Mouse (Mus musculus) embryonic facial prominence, embryonic 10.5 days (tissue): ENCODE measurements around the gene Sorbs2. TPM values are rescaled to one million over a fixed set of nuclear protein-coding genes. Genes with fewer than 3 reads are reported as not detected.

Experiments
- DNase-seq: peaks from one replicate; pipeline ENCODE4 v3.0.0-alpha.2; 2017; ENCODE audit warnings: low spot score
- H3K27ac ChIP-seq: fragments of 300-500 bp; sonication (generic); replicated peaks from 2 replicates; pipeline ENCODE4 v1.5.1; 2016; ENCODE audit warnings: mild to moderate bottlenecking
- H3K27me3 ChIP-seq: fragments of 300-500 bp; sonication (generic); replicated peaks from 2 replicates; pipeline ENCODE4 v1.6.1; 2016; ENCODE audit warnings: low read depth, mild to moderate bottlenecking; ENCODE audit not compliant: poor library complexity, severe bottlenecking
- H3K36me3 ChIP-seq: fragments of 300-500 bp; sonication (generic); replicated peaks from 2 replicates; pipeline ENCODE4 v1.6.1; 2016; ENCODE audit warnings: mild to moderate bottlenecking, moderate library complexity
- H3K4me1 ChIP-seq: fragments of 300-500 bp; sonication (generic); 2 replicates; pipeline ENCODE4 v1.6.1; 2016
- H3K4me3 ChIP-seq: fragments of 300-500 bp; sonication (generic); 2 replicates; pipeline ENCODE4 v1.5.1; 2016; ENCODE audit warnings: mild to moderate bottlenecking, moderate library complexity
- H3K9me3 ChIP-seq: fragments of 300-500 bp; sonication (generic); 2 replicates; pipeline ENCODE4 v1.6.1; 2016; ENCODE audit warnings: mild to moderate bottlenecking
- WGBS: fragments of 180-500 bp; shearing (Covaris S2); methylation state at CpG from one replicate; pipeline ENCODE4 v1.1.7; 2016; 5-methylcytosine and 5-hydroxymethylcytosine counted together
- polyA plus RNA-seq: library from polyadenylated mRNA; unstranded; fragments of >200 nt; fragmentation: Nextera tagmentation; extraction: Ambion mirVana; gene quantifications from 2 replicates; pipeline ENCODE4 v1.2.1, GENCODE M21; 2016

Gene Sorbs2
- polyA plus RNA-seq, 1 experiment from 2014 or later = 25.2 TPM

DNA sequence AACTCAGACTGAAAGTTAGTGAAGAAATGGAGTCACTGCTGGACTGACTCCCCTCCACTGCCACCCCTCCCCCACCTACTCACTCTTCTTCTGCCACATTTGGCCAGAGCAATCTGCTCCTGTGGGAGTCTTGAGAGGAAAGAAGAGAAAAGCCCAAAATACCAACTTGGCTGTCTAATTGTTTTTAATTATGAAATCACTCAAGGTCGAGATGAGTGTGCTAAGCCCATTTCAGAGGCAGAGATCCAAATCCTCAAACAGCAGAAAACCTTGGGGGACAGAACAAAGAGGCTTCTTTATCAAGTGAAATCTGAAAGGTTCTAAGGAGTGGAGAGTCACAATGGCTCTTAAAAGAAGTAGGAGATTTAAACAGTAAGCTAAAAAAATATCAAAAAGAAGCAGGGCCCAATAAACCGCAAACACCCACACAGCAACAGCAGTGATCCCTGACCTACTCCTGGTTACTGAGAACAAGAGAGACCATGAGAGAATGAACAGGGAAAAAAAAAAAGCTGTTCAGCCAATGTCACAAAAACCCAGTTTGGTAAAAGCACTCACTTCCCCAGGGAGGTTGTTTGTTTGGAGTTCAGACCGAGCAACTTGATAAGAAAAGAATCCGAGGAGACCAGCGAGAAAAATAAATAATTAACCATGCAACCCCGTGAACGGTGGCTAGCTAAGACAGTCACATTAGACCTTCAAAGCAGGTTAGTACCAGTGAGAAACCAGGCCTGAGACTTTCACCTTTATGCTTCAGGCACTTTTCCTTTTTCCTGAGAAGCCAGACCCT lies 103.0 kb downstream of the Sorbs2 start:
- Histone ChIP-seq H3K27me3 (no peaks in the 10 kb centered on the region), H3K27ac (no peak overlapping the region), H3K4me1 (peaks cover 24% of the 10 kb centered on the region), H3K9me3 (no peaks in the 10 kb centered on the region), H3K4me3 (no peak overlapping the region), H3K36me3 (no peaks in the 10 kb centered on the region)
- no peak for DNase-seq
- 35% methylated on average over 7 of the region's 7 CpGs for WGBS

DNA sequence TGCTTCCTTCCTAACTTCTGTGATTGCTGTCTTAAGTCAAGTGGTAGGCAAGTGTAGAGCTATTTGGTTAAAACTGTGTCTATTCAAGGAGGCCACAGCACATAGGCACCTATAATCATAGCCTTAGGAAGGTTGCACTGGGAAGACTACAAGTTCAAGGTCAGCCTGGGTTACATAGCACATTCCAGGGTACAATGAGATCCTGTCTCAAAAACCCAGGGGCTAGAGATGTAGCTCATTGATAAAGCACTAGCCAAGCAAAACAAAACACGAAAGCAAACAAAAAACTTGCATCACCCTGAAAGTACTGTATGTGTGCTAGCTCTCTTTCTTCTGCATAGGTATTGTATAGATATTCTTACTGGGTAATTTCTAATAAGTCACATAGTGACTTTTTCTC lies 103.7 kb downstream of the Sorbs2 start:
- peaks cover 25% of the 10 kb centered on the region for H3K4me1 ChIP-seq
- H3K27me3 ChIP-seq = no peaks in the 10 kb centered on the region
- H3K36me3 ChIP-seq = no peaks in the 10 kb centered on the region
- 69% methylated on average over 1 of the region's 1 CpGs for WGBS
- DNase-seq = no peak
- no peak overlapping the region for H3K4me3 ChIP-seq
- no peaks in the 10 kb centered on the region for H3K9me3 ChIP-seq
- no peak overlapping the region for H3K27ac ChIP-seq

DNA sequence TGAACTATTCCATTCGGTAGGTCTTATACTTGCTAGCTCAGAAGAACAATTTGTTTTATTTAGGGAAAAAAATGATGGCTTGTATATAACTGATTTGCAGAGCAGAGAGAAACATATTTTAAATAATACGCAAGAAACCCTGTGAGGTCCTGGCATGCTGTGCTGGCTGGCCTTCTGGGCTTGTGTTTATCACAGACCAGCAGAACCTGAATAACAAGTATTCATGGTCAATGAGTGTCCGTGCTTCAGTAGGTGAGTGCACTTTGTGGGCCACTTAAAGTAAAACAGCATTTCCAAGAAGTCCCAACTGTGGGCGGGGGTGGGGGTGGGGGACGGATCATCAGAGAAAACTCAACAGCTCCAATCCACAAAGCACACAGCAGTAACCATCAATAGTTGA lies 107.0 kb downstream of the Sorbs2 start:
- WGBS = 39% methylated on average over 5 of the region's 5 CpGs

DNA sequence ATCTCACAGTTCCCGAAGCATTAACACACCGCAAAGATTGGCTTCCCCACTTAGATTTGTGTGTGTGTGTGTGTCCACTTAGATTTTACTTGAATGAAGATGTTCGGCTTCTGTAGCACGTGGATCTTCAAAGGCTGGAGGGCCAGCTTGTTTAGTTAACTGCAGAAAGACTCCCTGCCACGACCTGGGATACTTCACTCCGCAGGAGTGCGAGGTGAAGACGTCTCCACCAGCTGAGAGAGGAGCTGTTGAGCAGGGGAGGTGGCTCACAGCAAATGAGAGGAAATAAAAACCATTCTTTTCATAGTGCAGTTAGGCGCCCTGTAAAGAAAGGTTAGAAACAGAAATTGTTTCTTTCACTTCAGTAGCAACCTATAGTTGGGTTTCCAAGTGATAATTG lies 107.5 kb downstream of the Sorbs2 start:
- Histone ChIP-seq H3K27me3 (no peaks in the 10 kb centered on the region), H3K4me3 (no peak overlapping the region), H3K9me3 (no peaks in the 10 kb centered on the region), H3K4me1 (peaks cover 24% of the 10 kb centered on the region), H3K27ac (no peak overlapping the region), H3K36me3 (no peaks in the 10 kb centered on the region)
- 12% methylated on average over 9 of the region's 9 CpGs for WGBS
- DNase-seq = no peak

More for the DNA sequence above, 107.0 kb downstream of the Sorbs2 start:
- H3K36me3 ChIP-seq = no peaks in the 10 kb centered on the region
- no peak overlapping the region for H3K27ac ChIP-seq
- H3K27me3 ChIP-seq = no peaks in the 10 kb centered on the region
- no peak for DNase-seq
- H3K4me1 ChIP-seq = peaks cover 25% of the 10 kb centered on the region
- H3K9me3 ChIP-seq = no peaks in the 10 kb centered on the region
- H3K4me3 ChIP-seq = no peak overlapping the region

DNA sequence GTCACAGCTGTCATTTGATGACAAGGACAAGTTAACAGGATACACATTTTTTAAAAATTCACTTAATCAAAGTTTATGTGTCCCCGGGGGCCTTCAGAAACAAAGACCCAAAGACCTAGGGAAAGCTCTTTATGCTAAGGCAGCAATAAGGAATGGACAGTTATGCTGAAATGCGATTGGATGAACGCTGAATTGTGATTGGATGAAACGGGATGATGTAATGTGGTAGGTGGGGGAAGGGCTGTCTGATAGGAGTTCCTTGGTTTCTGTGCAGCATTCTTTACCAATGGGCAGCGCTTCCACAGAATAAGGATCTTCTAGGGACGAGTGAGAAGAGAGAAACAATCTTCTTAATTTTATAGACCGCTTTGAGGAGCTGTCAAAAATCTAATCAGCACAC lies 108.0 kb downstream of the Sorbs2 start:
- no peaks in the 10 kb centered on the region for H3K36me3 ChIP-seq
- H3K4me3 ChIP-seq = no peak overlapping the region
- DNase-seq = peak; percentile 31
- H3K27ac ChIP-seq = no peak overlapping the region
- no peaks in the 10 kb centered on the region for H3K9me3 ChIP-seq
- no peaks in the 10 kb centered on the region for H3K27me3 ChIP-seq
- 45% methylated on average over 7 of the region's 7 CpGs for WGBS
- H3K4me1 ChIP-seq = peaks cover 19% of the 10 kb centered on the region

DNA sequence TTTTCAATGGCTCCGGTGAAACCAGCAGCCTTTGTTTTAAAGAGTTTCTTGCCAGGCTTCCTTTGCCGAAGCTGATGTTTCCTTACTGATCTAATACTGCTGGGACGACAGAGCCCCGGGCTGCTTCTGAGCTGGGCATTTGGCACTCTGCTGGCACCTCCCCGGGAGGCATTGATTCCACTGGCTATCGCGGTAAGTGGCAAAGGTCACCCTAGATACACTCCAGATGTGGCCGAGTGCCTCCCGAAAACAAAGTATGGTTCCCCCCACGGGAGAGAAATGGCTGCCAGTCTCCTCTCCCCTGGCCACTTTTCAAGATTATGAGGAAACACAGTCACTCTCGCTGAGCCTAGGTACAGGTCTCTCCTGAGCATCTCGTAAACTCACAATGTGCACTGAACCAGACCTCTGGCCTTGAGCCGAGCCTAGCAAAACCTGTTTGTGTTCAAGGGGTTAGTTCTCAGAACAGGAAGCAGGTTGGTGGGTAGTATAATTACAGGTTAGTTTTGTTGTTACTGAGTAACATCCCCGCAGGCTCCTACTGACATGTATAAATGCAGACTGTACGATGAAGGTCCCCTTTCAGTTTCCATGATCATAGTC lies 114.1 kb downstream of the Sorbs2 start:
- Histone ChIP-seq H3K27me3 (no peaks in the 10 kb centered on the region), H3K9me3 (no peaks in the 10 kb centered on the region), H3K27ac (no peak overlapping the region; the same call in 1 of the 2 replicates), H3K4me3 (no peak overlapping the region), H3K4me1 (peaks cover 16% of the 10 kb centered on the region), H3K36me3 (no peaks in the 10 kb centered on the region)
- 54% methylated on average over 15 of the region's 15 CpGs for WGBS
- peak; percentile 39 for DNase-seq

DNA sequence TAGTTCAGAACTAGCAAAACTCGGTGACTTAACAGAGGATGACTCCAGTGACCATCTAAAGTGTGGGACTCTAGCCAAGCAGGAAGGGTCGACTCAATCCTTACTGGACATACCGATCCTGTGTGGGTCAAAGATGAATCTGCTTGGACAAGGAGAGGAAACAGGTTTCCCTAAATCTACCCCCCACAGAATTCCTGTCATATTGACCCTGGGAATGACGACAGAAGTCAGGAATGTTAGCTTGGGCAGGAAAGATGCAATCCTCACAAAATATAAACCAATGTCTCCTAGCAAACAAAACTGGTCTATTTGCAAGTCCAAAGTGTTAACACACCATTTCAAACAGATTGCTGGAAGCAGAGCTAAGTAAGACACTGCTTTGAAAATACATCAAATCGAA lies 118.8 kb downstream of the Sorbs2 start:
- no peak overlapping the region for H3K4me3 ChIP-seq
- H3K27ac ChIP-seq = no peak overlapping the region
- H3K4me1 ChIP-seq = peaks cover 25% of the 10 kb centered on the region
- H3K27me3 ChIP-seq = no peaks in the 10 kb centered on the region
- no peaks in the 10 kb centered on the region for H3K36me3 ChIP-seq
- 59% methylated on average over 5 of the region's 5 CpGs for WGBS
- H3K9me3 ChIP-seq = no peaks in the 10 kb centered on the region
- no peak for DNase-seq

DNA sequence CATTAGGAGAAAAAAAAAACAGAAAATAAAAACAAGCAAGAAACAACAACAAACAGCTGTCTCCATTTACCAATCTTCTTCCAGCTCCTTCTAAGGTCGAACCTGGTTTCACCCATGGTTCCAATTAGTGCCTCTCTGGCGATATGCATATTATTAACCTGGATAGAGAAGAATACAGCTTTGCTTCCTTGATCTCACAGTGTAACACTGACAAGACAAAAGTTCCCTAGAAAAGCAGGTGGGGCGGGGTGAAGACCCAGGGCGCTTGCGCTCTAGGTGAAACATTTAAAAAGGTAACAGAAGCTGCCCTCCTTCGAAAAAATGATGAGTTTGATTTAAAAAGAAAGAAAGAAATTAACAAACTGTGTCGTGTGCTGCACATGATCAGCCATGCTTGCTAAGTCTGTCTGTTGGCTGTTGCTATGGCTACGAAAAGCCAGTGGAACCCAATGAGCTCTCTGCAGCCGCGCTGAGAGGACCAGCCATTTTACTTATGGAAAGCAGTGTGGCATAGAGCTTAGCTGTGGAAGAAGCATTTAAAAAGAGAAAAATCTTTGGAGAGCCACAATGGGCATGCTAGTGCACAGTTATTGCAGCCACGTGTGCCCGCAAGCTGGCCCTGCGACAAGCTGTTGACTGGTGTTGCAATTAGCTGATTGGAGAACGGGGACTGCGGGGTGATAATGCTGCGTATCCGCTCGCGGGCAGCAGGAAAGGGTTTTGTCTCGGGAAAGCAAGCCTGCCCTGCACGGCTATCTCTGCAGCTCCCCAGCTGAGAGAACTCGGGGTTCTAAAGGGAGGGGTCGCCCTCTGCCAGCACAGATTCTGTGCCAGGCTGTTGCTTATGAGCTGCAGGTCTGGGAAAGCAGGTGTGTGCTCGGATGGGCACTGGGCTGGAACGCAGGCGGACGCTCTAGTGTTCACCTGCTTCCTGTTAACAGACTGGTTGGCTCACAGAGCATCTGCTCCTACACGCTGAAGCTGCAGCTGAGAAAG lies 120.0 kb downstream of the Sorbs2 start:
- under 1% methylated on average over 28 of the region's 28 CpGs for WGBS
- peaks cover 18% of the 10 kb centered on the region for H3K4me1 ChIP-seq
- no peaks in the 10 kb centered on the region for H3K27me3 ChIP-seq
- no peaks in the 10 kb centered on the region for H3K36me3 ChIP-seq
- peak overlapping the region; percentile 88 for H3K27ac ChIP-seq
- peak overlapping the region; percentile 70 for H3K4me3 ChIP-seq
- H3K9me3 ChIP-seq = no peaks in the 10 kb centered on the region
- peak; percentile 84 for DNase-seq

DNA sequence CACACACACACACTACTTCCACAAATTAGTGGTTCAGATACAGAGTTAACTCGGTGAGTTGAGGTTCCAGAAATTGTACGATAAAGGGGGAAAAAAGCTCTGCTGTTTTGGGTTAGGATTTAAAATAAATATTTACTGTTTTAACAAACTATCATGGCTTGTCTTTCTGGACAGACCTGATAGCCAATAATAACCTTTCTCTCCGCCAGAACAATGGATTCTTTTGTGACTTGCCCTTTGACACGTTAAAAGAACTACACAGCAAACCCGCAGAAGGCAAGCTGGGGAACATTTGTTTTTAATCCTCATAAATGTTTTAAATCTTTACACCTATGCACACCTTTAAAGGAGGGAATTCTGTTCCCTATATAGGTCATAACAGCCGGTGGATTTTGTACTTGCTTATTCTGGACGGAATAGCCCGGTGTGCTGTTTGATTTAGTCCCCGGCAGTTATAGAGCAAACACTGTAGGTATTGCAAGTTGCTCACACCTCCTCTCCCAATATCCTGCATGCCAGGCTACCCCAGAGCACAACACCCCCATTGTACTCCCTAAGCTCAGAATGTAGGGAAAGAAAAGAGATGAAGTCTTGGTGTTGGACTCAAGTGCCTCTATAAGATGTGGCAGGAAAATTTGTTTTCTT lies 121.0 kb downstream of the Sorbs2 start:
- H3K27ac ChIP-seq = no peak overlapping the region; the same call in 1 of the 2 replicates
- no peak for DNase-seq
- H3K9me3 ChIP-seq = no peaks in the 10 kb centered on the region
- H3K4me1 ChIP-seq = peaks cover 18% of the 10 kb centered on the region
- H3K27me3 ChIP-seq = no peaks in the 10 kb centered on the region
- peak overlapping the region; percentile 70 for H3K4me3 ChIP-seq
- 25% methylated on average over 9 of the region's 9 CpGs for WGBS
- H3K36me3 ChIP-seq = no peaks in the 10 kb centered on the region

DNA sequence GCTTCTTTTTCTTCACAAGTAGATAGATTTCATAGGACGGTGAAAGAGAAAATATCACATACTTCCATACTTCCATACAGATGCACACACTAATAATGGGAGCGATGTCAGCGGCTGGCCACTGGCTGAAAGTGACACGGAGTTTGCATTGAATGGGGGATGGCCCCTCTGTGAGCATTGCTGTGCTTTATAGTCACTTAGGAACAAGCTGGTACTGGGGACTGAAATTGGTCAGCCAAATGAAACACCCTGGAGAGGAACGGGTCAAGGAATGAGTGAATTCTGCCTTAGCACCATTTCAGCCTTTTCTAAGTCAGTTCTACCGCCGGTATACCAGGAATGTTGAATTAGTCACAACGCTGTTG lies 121.5 kb downstream of the Sorbs2 start:
- WGBS = 71% methylated on average over 8 of the region's 8 CpGs
- 0 out of 2 replicates have a peak overlapping the region, but pooled peaks have one; percentile 30 for H3K27ac ChIP-seq
- H3K9me3 ChIP-seq = no peaks in the 10 kb centered on the region
- DNase-seq = no peak
- H3K27me3 ChIP-seq = no peaks in the 10 kb centered on the region
- peaks cover 18% of the 10 kb centered on the region for H3K4me1 ChIP-seq
- H3K36me3 ChIP-seq = no peaks in the 10 kb centered on the region
- H3K4me3 ChIP-seq = peak overlapping the region; percentile 70

DNA sequence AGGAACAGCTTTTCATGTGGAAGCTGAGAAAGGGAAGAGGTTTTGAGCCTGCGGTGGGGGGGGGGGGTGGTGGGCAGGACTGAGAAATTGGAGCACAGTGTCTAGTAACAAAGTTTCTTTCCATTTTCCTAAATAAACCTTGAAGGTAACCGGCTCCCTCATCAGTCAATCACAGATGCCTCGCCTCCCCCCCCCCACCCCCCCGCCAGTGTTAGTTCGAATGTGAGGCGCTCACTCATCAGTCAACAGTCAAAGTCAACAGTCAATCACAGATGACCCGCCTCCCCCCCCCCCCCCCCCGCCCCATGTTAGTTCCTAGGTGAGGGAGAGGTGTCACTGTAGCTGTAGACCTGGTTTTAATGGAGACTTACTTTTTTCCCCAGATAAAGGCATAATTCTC lies 123.4 kb downstream of the Sorbs2 start:
- Histone ChIP-seq H3K4me1 (peaks cover 18% of the 10 kb centered on the region), H3K9me3 (no peaks in the 10 kb centered on the region), H3K27me3 (no peaks in the 10 kb centered on the region), H3K27ac (no peak overlapping the region), H3K36me3 (no peaks in the 10 kb centered on the region), H3K4me3 (no peak overlapping the region)
- no peak for DNase-seq
- WGBS = 77% methylated on average over 8 of the region's 8 CpGs

DNA sequence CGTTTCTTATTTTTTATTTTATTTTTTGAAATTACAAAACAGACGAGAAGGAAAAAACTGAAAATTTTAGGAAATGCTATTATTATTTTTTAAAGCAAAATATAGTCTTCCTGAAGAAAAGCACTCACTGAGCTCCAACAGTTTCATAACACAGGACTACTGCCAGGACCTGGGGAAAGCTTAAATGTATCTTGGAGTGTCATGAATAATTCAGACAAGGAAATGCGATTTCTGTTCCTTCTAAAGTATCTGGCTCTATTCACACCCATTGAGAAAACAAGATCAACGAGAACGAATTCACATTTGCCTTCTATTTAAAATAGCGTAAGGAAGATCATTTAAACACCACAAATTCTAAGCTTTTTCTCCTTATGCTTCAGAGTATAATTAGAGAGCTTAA lies 127.6 kb downstream of the Sorbs2 start:
- Histone ChIP-seq H3K9me3 (no peaks in the 10 kb centered on the region), H3K27me3 (no peaks in the 10 kb centered on the region), H3K4me1 (no peaks in the 10 kb centered on the region; the same call in 1 of the 2 replicates), H3K36me3 (no peaks in the 10 kb centered on the region), H3K27ac (no peak overlapping the region), H3K4me3 (no peak overlapping the region)
- 84% methylated on average over 6 of the region's 6 CpGs for WGBS
- no peak for DNase-seq
